Mouse (Mus musculus) liver, adult 2 months (tissue): ENCODE measurements around the gene Nfatc4.

ENCODE experiments used
- CTCF ChIP-seq: fragments of 200-500 bp; IDR thresholded peaks from 2 replicates; pipeline ENCODE4 v1.5.1; 2011; ENCODE audit warnings: low read depth, low read length, control low read depth
- POLR2A ChIP-seq: fragments of 200-500 bp; IDR thresholded peaks from 2 replicates; pipeline ENCODE4 v1.6.1; 2011; ENCODE audit warnings: low read length, control low read depth; ENCODE audit not compliant: insufficient read depth; ENCODE audit errors: extremely low read depth

DNA sequence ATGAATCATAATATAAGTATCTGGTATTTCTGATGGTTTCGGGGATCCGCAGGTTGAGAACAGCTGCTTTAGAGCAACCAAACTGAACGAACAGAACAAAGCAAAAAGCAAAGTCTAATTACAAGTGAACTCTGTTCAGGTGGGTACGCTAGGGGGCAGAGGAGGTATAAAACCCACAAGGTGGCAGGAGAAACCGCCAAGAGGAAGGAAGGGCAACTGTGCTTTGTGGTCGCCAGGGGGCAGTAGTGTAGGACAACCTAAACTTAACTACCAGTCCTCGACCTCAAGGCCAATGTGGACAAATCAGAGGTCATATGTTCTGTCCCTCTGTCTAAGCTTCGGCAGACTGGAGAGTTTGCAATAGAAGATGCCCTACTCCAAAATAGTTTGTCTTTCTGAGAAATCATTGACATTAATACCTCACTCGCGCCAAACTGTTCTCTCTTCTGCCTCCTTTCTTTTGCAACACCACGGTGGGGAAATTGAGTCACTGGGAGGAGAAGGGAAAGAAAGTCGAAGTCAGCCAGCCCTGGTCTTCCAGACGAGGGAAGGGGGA is 431 bp upstream of the Nfatc4 start:
- TF ChIP-seq POLR2A (no peak), CTCF (peak; percentile 91)
